Mouse (Mus musculus): ENCODE data around the gene Gpc4. TPM values are rescaled to one million over a fixed set of nuclear protein-coding genes. Genes with fewer than 3 reads are reported as not detected.

Gpc4 gene
- polyA plus RNA-seq, 1 experiment from 2014 or later = 13.4 TPM

GRCm38 (mm10) chrX:52101445-52101844, 63.6 kb downstream of the Gpc4 start:
- peak; percentile 91 for ATAC-seq (replicated peaks; ENCODE audit: low FRiP score)
- 48% methylated on average over 6 of the region's 6 CpGs for WGBS
- no peaks in the 10 kb centered on the region for H3K36me3 ChIP-seq (ENCODE audit: control insufficient read depth, insufficient read depth, low read length)
- no peak overlapping the region for H3K4me3 ChIP-seq (ENCODE audit: low read depth, low read length)
- peak overlapping the region; percentile 47 for H3K4me2 ChIP-seq
- H3K4me1 ChIP-seq (replicated peaks; ENCODE audit: control insufficient read depth, insufficient read depth, low read length) = no peaks in the 10 kb centered on the region
- DNase-seq (ENCODE audit: low spot score) = no peak
- no peaks in the 10 kb centered on the region for H3K27me3 ChIP-seq (replicated peaks; ENCODE audit: control insufficient read depth, insufficient read depth, low read length)
- no peak overlapping the region for H3K9ac ChIP-seq (ENCODE audit: low read depth, low read length)
- H3K27ac ChIP-seq (ENCODE audit: low read depth, low read length) = peak overlapping the region; percentile 89
- H3K9me3 ChIP-seq (ENCODE audit: control insufficient read depth, low read length) = no peaks in the 10 kb centered on the region

GRCm38 (mm10) chrX:52087726-52088348, 77.2 kb downstream of the Gpc4 start:
- DNase-seq (ENCODE audit: low spot score) (no peak), ATAC-seq (replicated peaks; ENCODE audit: low FRiP score) (peak; percentile 54; the same call in 1 of the 2 replicates)
- WGBS = 47% methylated on average over 7 of the region's 7 CpGs
- Histone ChIP-seq H3K27me3 (replicated peaks; ENCODE audit: control insufficient read depth, insufficient read depth, low read length) (no peaks in the 10 kb centered on the region), H3K27ac (ENCODE audit: low read depth, low read length) (no peak overlapping the region), H3K4me2 (no peak overlapping the region), H3K9me3 (ENCODE audit: control insufficient read depth, low read length) (no peaks in the 10 kb centered on the region), H3K4me3 (ENCODE audit: low read depth, low read length) (no peak overlapping the region), H3K4me1 (replicated peaks; ENCODE audit: control insufficient read depth, insufficient read depth, low read length) (no peaks in the 10 kb centered on the region), H3K9ac (ENCODE audit: low read depth, low read length) (no peak overlapping the region), H3K36me3 (ENCODE audit: control insufficient read depth, insufficient read depth, low read length) (no peaks in the 10 kb centered on the region)

DNA sequence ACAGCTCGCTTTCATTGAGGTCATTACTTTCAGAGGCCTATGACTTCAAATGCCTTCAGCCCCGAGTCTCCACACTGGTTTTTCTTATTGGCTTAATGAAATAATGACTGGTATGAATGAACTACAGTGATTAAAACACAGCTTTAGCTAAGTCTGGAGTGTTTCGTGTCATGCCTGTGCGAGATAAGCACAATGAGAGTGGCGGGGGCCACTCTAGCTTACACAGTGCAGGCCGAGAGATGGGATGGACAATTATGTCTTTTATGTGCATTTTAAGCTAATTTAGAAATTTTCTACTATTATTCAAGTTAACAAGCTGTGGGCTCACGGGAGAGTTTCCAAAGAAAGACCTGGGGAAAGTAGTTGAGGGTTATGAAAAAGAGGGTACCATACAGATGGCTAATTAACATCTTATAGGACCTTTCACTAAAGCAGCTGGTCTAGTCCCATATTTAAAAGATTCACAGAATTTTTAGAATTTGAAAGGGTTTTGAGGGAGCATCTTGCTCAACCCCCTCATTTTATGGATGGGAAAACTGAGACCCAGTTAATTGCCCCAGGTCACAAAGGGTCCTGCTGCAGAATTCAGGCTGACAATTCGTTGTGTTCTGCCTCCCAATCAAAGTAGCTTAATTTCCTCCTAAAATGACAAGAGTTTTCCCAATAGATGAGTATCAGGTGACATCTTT, 78.0 kb downstream of the Gpc4 start:
- no peak overlapping the region for H3K27ac ChIP-seq (ENCODE audit: low read depth, low read length)
- no peak overlapping the region for H3K4me2 ChIP-seq
- H3K36me3 ChIP-seq (ENCODE audit: control insufficient read depth, insufficient read depth, low read length) = no peaks in the 10 kb centered on the region
- no peaks in the 10 kb centered on the region for H3K9me3 ChIP-seq (ENCODE audit: control insufficient read depth, low read length)
- no peaks in the 10 kb centered on the region for H3K27me3 ChIP-seq (replicated peaks; ENCODE audit: control insufficient read depth, insufficient read depth, low read length)
- H3K9ac ChIP-seq (ENCODE audit: low read depth, low read length) = no peak overlapping the region
- H3K4me3 ChIP-seq (ENCODE audit: low read depth, low read length) = no peak overlapping the region
- no peak for DNase-seq (ENCODE audit: low spot score)
- no peaks in the 10 kb centered on the region for H3K4me1 ChIP-seq (replicated peaks; ENCODE audit: control insufficient read depth, insufficient read depth, low read length)
- WGBS = 69% methylated on average over 8 of the region's 8 CpGs
- no peak for ATAC-seq (replicated peaks; ENCODE audit: low FRiP score)

DNA sequence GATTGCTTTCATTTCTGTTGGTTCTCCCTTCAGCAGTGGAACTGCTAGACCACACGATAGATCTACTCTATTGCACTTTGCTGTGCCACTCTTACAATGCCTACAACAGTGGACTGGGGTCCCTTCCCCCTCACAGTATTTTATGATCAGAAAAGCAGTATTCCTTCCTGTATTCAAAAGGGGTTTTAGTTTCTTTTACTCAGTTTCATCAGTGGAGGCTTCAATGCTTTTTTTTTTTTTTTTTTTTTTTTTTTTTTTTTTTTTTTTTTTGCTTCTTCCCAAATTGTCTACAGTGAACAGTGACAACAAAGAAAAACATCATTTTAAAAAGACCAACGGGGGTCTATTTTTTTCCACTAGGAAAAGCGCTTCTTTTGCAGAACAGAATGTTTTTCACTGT, 81.5 kb downstream of the Gpc4 start:
- 70% methylated on average over 3 of the region's 3 CpGs for WGBS
- Histone ChIP-seq H3K36me3 (ENCODE audit: control insufficient read depth, insufficient read depth, low read length) (no peaks in the 10 kb centered on the region), H3K4me3 (ENCODE audit: low read depth, low read length) (no peak overlapping the region), H3K27me3 (replicated peaks; ENCODE audit: control insufficient read depth, insufficient read depth, low read length) (no peaks in the 10 kb centered on the region), H3K4me2 (no peak overlapping the region), H3K27ac (ENCODE audit: low read depth, low read length) (no peak overlapping the region), H3K4me1 (replicated peaks; ENCODE audit: control insufficient read depth, insufficient read depth, low read length) (no peaks in the 10 kb centered on the region), H3K9ac (ENCODE audit: low read depth, low read length) (no peak overlapping the region), H3K9me3 (ENCODE audit: control insufficient read depth, low read length) (no peaks in the 10 kb centered on the region)
- DNase-seq (ENCODE audit: low spot score) (no peak), ATAC-seq (replicated peaks; ENCODE audit: low FRiP score) (no peak)

DNA sequence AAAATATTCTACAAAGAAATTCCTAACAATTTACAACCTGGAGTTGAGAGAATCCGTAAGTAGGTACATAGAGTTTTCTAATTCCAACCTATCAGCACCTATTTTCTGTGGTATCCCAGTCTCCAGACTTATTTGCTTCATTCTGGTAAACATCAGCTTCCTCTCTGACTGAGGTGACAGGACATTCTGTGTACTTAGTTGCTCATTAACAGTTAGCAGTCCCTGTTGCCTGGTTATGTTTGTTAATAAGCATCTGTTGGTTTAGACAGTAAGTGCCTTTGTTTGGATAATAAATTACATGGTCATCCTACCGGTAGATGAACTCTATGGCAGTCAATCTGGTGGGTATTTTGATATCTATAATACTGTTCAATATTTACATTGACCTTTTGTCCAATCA, 92.6 kb downstream of the Gpc4 start:
- H3K36me3 ChIP-seq (ENCODE audit: control insufficient read depth, insufficient read depth, low read length) = no peaks in the 10 kb centered on the region
- H3K4me1 ChIP-seq (replicated peaks; ENCODE audit: control insufficient read depth, insufficient read depth, low read length) = no peaks in the 10 kb centered on the region
- DNase-seq (ENCODE audit: low spot score) (no peak), ATAC-seq (replicated peaks; ENCODE audit: low FRiP score) (no peak)
- no peak overlapping the region for H3K27ac ChIP-seq (ENCODE audit: low read depth, low read length)
- no peak overlapping the region for H3K4me3 ChIP-seq (ENCODE audit: low read depth, low read length)
- no peaks in the 10 kb centered on the region for H3K9me3 ChIP-seq (ENCODE audit: control insufficient read depth, low read length)
- no peak overlapping the region for H3K9ac ChIP-seq (ENCODE audit: low read depth, low read length)
- 85% methylated on average over 2 of the region's 2 CpGs for WGBS
- no peaks in the 10 kb centered on the region for H3K27me3 ChIP-seq (replicated peaks; ENCODE audit: control insufficient read depth, insufficient read depth, low read length)
- H3K4me2 ChIP-seq = no peak overlapping the region

DNA sequence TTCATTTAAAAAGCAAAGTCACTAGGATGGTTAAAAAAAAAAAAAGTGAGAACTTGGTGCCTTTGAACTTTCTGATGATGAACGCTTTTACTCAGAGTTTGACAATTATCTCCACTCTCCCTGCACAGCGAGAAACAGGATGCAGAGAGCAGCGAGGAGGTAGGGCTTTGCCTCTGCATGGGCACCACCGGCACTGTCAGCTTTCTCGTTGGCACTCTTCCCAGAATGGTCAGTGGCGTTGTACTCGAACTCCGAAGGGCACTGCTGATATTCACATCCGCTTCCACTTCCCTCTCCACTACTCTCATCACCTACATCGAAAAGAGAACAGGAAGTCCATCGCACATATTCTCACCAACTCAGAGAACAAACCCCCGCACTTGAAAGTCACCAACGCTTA, 111.6 kb downstream of the Gpc4 start:
- H3K9ac ChIP-seq (ENCODE audit: low read depth, low read length) = no peak overlapping the region
- H3K9me3 ChIP-seq (ENCODE audit: control insufficient read depth, low read length) = no peaks in the 10 kb centered on the region
- H3K4me3 ChIP-seq (ENCODE audit: low read depth, low read length) = no peak overlapping the region
- no peaks in the 10 kb centered on the region for H3K4me1 ChIP-seq (replicated peaks; ENCODE audit: control insufficient read depth, insufficient read depth, low read length)
- no peaks in the 10 kb centered on the region for H3K27me3 ChIP-seq (replicated peaks; ENCODE audit: control insufficient read depth, insufficient read depth, low read length)
- WGBS = 76% methylated on average over 13 of the region's 13 CpGs
- no peaks in the 10 kb centered on the region for H3K36me3 ChIP-seq (ENCODE audit: control insufficient read depth, insufficient read depth, low read length)
- DNase-seq (ENCODE audit: low spot score) (no peak), ATAC-seq (replicated peaks; ENCODE audit: low FRiP score) (no peak)
- H3K27ac ChIP-seq (ENCODE audit: low read depth, low read length) = no peak overlapping the region
- no peak overlapping the region for H3K4me2 ChIP-seq

GRCm38 (mm10) chrX:52052011-52052410, 113.0 kb downstream of the Gpc4 start:
- WGBS = 78% methylated on average over 5 of the region's 5 CpGs
- no peak overlapping the region for H3K27ac ChIP-seq (ENCODE audit: low read depth, low read length)
- no peak overlapping the region for H3K4me2 ChIP-seq
- ATAC-seq (replicated peaks; ENCODE audit: low FRiP score) (no peak), DNase-seq (ENCODE audit: low spot score) (no peak)
- no peaks in the 10 kb centered on the region for H3K27me3 ChIP-seq (replicated peaks; ENCODE audit: control insufficient read depth, insufficient read depth, low read length)
- H3K36me3 ChIP-seq (ENCODE audit: control insufficient read depth, insufficient read depth, low read length) = no peaks in the 10 kb centered on the region
- H3K4me3 ChIP-seq (ENCODE audit: low read depth, low read length) = no peak overlapping the region
- H3K9ac ChIP-seq (ENCODE audit: low read depth, low read length) = no peak overlapping the region
- H3K4me1 ChIP-seq (replicated peaks; ENCODE audit: control insufficient read depth, insufficient read depth, low read length) = no peaks in the 10 kb centered on the region
- no peaks in the 10 kb centered on the region for H3K9me3 ChIP-seq (ENCODE audit: control insufficient read depth, low read length)

DNA sequence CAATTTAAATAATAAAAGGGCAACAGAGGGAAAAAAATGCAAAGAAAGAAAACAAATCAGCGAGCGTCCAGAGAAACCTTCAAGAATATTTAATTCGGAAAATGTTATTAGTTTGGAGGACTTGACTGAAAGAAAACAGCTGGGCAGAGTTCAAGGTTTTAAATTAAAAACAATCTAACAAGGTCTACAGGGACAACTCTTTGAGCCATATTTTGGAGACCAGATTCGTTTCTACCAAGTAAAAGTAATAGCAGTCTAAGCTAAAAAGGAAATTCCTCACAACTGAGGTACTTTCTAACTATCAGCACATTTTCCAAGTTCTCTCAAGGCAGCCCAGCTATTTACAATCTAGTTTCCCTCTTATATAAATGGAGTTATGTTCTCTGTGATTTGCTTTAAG, 114.1 kb downstream of the Gpc4 start:
- Histone ChIP-seq H3K4me1 (replicated peaks; ENCODE audit: control insufficient read depth, insufficient read depth, low read length) (no peaks in the 10 kb centered on the region), H3K4me2 (no peak overlapping the region), H3K27ac (ENCODE audit: low read depth, low read length) (no peak overlapping the region), H3K36me3 (ENCODE audit: control insufficient read depth, insufficient read depth, low read length) (no peaks in the 10 kb centered on the region), H3K9me3 (ENCODE audit: control insufficient read depth, low read length) (no peaks in the 10 kb centered on the region), H3K27me3 (replicated peaks; ENCODE audit: control insufficient read depth, insufficient read depth, low read length) (no peaks in the 10 kb centered on the region), H3K4me3 (ENCODE audit: low read depth, low read length) (no peak overlapping the region), H3K9ac (ENCODE audit: low read depth, low read length) (no peak overlapping the region)
- DNase-seq (ENCODE audit: low spot score) (no peak), ATAC-seq (replicated peaks; ENCODE audit: low FRiP score) (no peak)
- WGBS = 84% methylated on average over 4 of the region's 4 CpGs

- Histone ChIP-seq H3K4me2 (no peak overlapping the region), H3K9me3 (ENCODE audit: control insufficient read depth, low read length) (no peaks in the 10 kb centered on the region), H3K36me3 (ENCODE audit: control insufficient read depth, insufficient read depth, low read length) (no peaks in the 10 kb centered on the region), H3K4me3 (ENCODE audit: low read depth, low read length) (no peak overlapping the region), H3K4me1 (replicated peaks; ENCODE audit: control insufficient read depth, insufficient read depth, low read length) (no peaks in the 10 kb centered on the region), H3K27me3 (replicated peaks; ENCODE audit: control insufficient read depth, insufficient read depth, low read length) (no peaks in the 10 kb centered on the region), H3K27ac (ENCODE audit: low read depth, low read length) (no peak overlapping the region), H3K9ac (ENCODE audit: low read depth, low read length) (no peak overlapping the region)
- DNase-seq (ENCODE audit: low spot score) (no peak), ATAC-seq (replicated peaks; ENCODE audit: low FRiP score) (peak; percentile 83)
- WGBS = 33% methylated on average over 1 of the region's 1 CpGs
Measured at GRCm38 (mm10) chrX:52039875-52040274, 125.2 kb downstream of the Gpc4 start.

All from liver, embryonic 11.5 days (tissue).